In the genomic region with DNA sequence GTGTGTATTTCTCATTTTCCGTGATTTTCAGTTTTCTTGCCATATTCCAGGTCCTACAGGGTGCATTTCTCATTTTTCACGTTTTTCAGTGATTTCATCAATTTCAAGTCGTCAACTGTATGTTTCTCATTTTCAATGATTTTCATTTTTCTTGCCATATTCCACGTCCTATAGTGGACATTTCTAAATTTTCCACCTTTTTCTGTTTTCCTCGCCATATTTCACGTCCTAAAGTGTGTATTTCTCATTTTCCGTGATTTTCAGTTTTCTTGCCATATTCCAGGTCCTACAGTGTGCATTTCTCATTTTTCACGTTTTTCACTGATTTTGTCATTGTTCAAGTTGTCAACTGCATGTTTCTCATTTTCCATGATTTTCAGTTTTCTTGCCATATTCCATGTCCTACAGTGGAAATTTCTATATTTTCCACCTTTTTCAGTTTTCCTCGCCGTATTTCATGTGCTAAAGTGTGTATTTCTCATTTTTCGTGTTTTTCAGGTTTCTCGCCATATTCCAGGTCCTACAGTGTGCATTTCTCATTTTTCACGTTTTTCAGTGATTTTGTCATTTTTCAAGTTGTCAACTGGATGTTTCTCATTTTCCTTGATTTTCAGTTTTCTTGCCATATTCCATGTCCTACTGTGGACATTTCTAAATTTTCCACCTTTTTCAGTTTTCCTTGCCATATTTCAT, we compare ENCODE assay signal across 10 mouse cellular contexts. TPM values are rescaled to one million over a fixed set of nuclear protein-coding genes. Genes with fewer than 3 reads are reported as not detected.
DNase-seq lines count a peak whose midpoint lies in the region; ATAC-seq lines count a peak whose summit lies in the region.
"Not testable (repeated sequence)": the region's sequence is repeated elsewhere in the genome, so short reads cannot be mapped to it uniquely, and the experiment has no call there.
"Had no signal": no experiment of that assay in that cellular context is flagged by ENCODE, and none has a peak within 500 bp of the region (broad histone marks: within the 10 kb centered on the region; RNA-seq: fewer than 3 reads in every experiment).

No protein-coding gene starts in this region.

- H3K27me3 ChIP-seq in midbrain, embryonic 14.5 days (ENCODE audit: control insufficient read depth, insufficient read depth, low read length) = not testable (repeated sequence)

- not testable (repeated sequence) for H3K4me2 ChIP-seq in midbrain, embryonic 14.5 days (ENCODE audit: low read length)

- not testable (repeated sequence) for H3K9me3 ChIP-seq in midbrain, embryonic 14.5 days (ENCODE audit: control insufficient read depth, low read length)

- not testable (repeated sequence) for H3K36me3 ChIP-seq in midbrain, embryonic 14.5 days (ENCODE audit: control insufficient read depth, insufficient read depth, low read length)

- H3K4me1 ChIP-seq in midbrain, embryonic 14.5 days (ENCODE audit: control insufficient read depth, insufficient read depth, low read length) = not testable (repeated sequence)

- DNase-seq in ZHBTc4 (ENCODE audit: low read depth, low spot score) = peak; percentile 11
- peak; percentile 15 for DNase-seq in embryo, embryonic 10.5 days (ENCODE audit: low spot score)
- DNase-seq in heart, adult 11 months = peak; percentile 94
- DNase-seq in kidney, adult 9 months = peak; percentile 70
- DNase-seq in left cerebral cortex, postnatal 14 days (ENCODE audit: low spot score in 2 of 2) = peak; percentile 75 to 90
- peak; percentile 0 for DNase-seq in midbrain, embryonic 14.5 days
- peak; percentile 58 to 82 for DNase-seq in spleen, postnatal 10 days (ENCODE audit: low spot score in 2 of 2)

- not testable (repeated sequence) for H3K4me3 ChIP-seq in midbrain, embryonic 14.5 days (replicated peaks; ENCODE audit: low read depth, low read length)

- WGBS in midbrain, embryonic 14.5 days = 68% methylated on average over 9 of the region's 13 CpGs

- not testable (repeated sequence) for H3K9ac ChIP-seq in midbrain, embryonic 14.5 days (replicated peaks; ENCODE audit: low read length)

- intact Hi-C loops in left cerebral cortex, postnatal 14 days (cut with DNase I) = not testable (repeated sequence)

- not testable (repeated sequence) for ATAC-seq in midbrain, embryonic 14.5 days (ENCODE audit: low FRiP score, low TSS enrichment)

- not testable (repeated sequence) for H3K27ac ChIP-seq in midbrain, embryonic 14.5 days (replicated peaks; ENCODE audit: low read depth, low read length)

RNA-seq across cellular contexts. Expression of a gene that starts 0.9 kb away (rescaled TPM):
- under 1 TPM in 1 of 2 experiments, not detected in 1; 0.72 TPM for total RNA-seq in left cerebral cortex, postnatal 14 days (2021)
- 1.5 and 1.8 TPM in 2 replicates for polyA plus RNA-seq in midbrain, embryonic 14.5 days (2014; fragmentation: Nextera tagmentation; extraction: Ambion mirVana)
- polyA plus RNA-seq: heart, embryonic 12.5 days had no signal

RNA-seq across cellular contexts. Expression of a gene that starts 2.8 kb away (rescaled TPM):
- total RNA-seq in left cerebral cortex, postnatal 14 days (2021) = under 1 TPM in 1 of 2 experiments, not detected in 1; 0.68 TPM
- 1.2 TPM in 1 of 2 replicates, not detected in the other for polyA plus RNA-seq in midbrain, embryonic 14.5 days (2014; fragmentation: Nextera tagmentation; extraction: Ambion mirVana)
- polyA plus RNA-seq: embryonic facial prominence, embryonic 15.5 days had no signal

RNA-seq across cellular contexts. Expression of a gene that starts 5.3 kb away (rescaled TPM):
- total RNA-seq in left cerebral cortex, postnatal 14 days (2021) = 1 to 10 TPM in 1 of 2 experiments, not detected in 1; 1.5 TPM
- 0.50 and 0.59 TPM in 2 replicates for polyA plus RNA-seq in midbrain, embryonic 14.5 days (2014; fragmentation: Nextera tagmentation; extraction: Ambion mirVana)
- polyA plus RNA-seq: embryonic facial prominence, embryonic 15.5 days had no signal

RNA-seq across cellular contexts. Expression of a gene that starts 7.0 kb away (rescaled TPM):
- total RNA-seq in left cerebral cortex, postnatal 14 days (2021) = not detected
- not detected in 2 replicates for polyA plus RNA-seq in midbrain, embryonic 14.5 days (2014; fragmentation: Nextera tagmentation; extraction: Ambion mirVana)
- total RNA-seq: adrenal gland, postnatal 14 days had no signal
- polyA plus RNA-seq: embryonic facial prominence, embryonic 15.5 days; heart, embryonic 12.5 days had no signal

RNA-seq across cellular contexts. Expression of a gene that starts 9.5 kb away (rescaled TPM):
- not detected for total RNA-seq in left cerebral cortex, postnatal 14 days (2021)
- 0.58 TPM in 1 of 2 replicates, not detected in the other for polyA plus RNA-seq in midbrain, embryonic 14.5 days (2014; fragmentation: Nextera tagmentation; extraction: Ambion mirVana)
- polyA plus RNA-seq: embryonic facial prominence, embryonic 15.5 days; heart, embryonic 12.5 days had no signal

Comparison
In these comparisons a context has a peak if more than half of its experiments do, and no peak if none do; other contexts are left out.
1. DNase-seq: peak in every context shown above with its lines; median percentile 94 in heart, adult 11 months; 82 in left cerebral cortex, postnatal 14 days; 70 in kidney, adult 9 months; 70 in spleen, postnatal 10 days; 15 in embryo, embryonic 10.5 days; 11 in ZHBTc4; 0 in midbrain, embryonic 14.5 days.